Mouse (Mus musculus) natural killer cell, adult 2 months (primary cell): ENCODE measurements around the gene Snip1.

ENCODE experiments used
- DNase-seq, 2 experiments: peaks; one replicate each; pipeline ENCODE4 v3.0.0; 2022; ENCODE audit warnings: low spot score in 2 of 2

Snip1 gene

DNA sequence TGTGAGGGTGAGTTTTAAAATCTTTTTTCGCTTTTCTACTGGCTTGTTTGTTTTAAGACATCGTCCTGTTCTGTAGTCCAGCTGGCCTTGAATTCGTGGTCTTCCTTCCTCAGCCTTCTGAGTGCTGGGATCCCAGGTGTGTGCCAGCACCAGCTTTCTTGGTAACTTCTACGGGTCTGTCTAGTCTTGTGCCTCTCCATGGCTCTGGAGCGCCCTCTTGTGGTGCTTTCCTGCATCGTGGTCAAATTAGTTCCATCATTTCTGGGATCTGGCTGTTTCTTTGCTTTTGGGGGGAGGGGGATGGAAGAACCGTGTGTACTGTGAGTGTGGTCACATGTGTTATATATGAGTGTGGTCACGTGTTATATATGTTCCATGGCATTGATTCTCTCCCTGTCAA is 33.0 kb downstream of the Snip1 start:
- DNase-seq, result peak; percentile 68 to 81

DNA sequence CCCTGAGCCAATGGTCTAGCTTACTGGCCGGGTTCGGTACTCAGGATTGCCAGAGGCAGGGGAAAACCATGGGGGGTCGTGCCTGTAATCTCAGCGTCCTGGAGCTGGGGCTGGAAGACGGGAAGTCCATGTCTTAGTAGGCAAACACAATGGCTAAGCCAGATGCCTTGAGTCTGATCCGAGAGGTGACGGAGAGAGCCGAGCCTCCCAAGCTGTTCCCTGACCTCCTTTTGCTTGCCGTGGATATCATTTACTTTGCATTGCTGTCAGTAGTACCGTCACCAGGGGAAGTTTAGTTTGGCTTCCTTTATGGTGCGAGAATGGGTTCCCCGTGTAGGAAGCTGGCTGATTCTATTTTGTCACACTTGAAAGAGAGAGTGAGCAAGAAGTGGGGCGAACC is 34.9 kb downstream of the Snip1 start:
- no peak for DNase-seq

DNA sequence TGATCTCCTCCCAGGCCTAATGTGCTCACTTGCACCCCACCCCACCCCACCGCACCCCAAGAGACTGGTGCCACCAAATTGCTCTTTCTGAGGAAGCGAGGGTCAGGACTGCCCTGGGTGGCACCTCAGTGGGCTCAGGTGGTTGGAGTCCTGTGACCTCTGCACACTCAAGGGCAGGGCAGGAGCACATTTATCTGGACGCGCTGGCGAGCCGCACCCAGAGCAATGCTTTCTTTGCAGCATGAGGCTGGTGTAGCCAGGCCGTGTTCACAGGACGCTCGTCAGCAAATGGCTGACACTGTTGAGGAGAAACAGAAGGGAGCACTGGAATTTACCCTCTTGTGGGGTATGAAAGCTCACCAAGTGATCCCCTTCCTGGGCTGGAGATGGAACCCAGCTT is 38.9 kb downstream of the Snip1 start:
- DNase-seq, result no peak

DNA sequence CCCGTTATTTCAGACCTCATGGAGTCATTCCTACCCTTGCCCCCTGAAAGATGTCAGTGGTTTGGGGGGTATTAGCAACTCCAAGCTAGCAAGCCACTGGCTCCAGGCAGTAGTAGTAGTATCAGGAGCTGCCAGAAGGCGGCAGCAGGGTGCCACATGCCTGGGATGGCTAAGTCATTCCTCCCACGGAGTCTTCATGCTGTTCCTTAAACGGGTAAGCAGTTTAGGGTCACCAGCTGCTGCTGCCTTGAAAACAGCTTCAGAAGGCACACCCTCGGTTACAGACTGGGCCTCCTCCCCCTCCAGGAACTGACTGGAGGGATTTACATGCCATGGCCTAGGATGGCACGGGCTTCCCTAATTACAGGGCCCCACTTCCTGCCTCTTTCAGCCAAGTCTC is 48.2 kb downstream of the Snip1 start:
- DNase-seq, result peak; percentile 66 to 76

DNA sequence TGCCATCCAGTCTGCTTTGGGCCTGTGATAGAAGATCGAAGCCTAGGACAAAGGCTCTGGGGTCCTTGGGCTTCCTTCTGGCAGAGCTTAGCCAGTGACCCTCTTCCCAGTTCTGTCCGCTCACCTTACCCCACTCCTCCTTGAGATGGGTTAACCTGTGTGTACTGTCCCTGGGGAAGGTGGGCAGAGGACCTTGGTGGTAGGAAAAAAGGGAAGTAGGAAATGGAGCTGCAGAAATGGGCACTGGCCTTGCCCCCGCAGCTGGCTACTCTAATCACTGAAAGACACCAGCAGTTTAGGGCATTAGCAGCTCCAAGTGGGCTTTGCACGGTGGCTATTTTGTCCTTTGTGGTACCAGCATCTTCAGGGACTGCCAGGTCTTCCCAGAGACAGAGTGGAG is 48.6 kb downstream of the Snip1 start:
- no peak for DNase-seq

DNA sequence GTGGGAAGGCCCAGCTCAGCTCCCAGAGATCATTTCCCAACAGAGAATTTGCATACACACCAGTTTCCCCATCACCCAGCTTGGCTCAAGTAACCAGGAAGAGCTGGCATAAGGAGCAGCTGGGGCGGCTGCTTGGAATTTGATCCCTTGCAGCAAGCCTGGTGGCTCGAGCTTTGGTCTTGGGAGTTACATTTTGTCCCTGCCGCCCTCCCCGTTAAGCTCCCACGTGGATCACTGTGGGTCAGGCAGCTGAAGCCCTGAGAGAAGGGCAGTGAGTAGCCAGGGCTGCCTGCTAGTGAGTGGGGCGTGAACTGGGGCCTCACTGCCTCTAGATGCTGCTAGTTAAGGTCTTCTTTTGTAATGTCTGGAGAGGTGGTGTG is 49.2 kb downstream of the Snip1 start:
- no peak for DNase-seq

DNA sequence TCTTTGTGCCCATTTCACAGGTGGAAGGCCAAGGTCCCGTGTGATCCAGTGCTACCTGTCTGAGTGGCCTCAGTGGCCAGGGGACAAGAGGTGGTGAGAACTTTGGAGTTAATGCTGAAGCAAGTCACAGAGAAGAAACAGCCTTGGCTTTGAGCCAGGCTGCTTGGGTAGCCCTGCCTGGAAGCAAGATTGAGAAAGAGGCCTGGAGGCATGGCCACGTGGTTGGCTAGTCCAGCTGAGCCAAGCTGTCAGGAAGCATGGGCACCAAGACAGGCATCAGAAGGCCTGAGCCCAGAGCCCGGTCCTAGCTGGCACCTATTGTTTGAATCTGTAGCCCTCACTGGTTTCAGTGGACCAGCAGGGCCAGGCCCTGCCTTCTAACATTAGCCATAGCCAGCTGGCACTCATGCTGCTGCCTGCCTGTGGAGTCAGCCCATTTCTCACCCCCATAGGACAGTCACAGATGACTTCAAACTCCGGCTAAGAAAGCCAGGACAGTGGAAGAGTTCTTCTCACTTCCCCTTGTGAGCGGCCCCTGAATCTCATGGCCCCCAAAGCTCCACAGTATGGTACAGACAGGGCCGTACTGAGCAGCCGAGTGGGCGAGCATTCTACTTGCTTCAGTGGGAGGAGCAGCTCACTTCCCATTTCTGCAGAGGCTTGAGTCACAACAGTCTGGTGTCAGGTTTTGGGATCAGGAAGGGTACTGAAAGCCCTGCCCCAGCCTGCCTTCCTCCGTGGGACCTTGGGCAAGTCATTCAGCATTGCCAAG is 49.8 kb downstream of the Snip1 start:
- DNase-seq, result peak; percentile 28 to 71

DNA sequence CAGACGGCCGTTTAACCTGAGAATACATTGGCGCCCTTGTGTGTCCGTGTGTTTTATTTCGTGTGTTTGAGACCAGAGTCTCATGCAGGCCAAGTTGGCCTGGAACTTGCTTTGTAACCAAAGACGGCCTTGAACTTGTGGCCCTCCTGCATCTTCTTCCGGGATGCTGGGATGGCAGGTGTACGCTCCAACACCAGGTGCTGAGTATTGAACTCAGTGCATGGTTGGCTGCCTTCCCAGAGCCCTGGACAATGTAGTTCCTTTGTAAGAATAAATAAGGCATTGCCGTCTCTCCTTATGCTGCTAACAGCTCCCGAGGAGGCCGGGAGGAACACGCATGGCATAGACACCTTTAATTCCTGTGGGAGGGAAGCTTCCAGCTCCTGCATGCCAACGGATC is 50.5 kb downstream of the Snip1 start:
- no peak for DNase-seq

DNA sequence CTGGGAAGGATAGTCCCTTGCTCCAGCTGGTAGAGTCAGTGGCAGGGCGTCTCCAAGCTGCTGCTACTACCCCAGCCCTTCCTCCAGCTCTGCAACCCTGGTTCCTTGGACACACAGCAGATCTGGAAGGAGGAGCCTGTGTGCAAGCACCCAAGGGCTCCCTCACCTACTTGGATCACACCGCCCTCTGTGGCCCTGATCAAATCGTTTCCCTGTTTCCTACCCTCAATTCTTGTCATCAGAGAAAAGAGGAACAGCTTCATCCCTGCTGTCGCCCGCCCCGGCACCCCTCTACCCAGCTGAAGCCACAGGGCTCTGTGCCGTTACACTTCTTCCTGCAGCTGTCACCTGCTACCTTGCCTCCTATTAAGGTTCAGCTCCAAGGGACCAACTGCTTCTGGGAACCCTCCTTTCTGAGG is 51.4 kb downstream of the Snip1 start:
- peak; percentile 31 to 58 for DNase-seq

DNA sequence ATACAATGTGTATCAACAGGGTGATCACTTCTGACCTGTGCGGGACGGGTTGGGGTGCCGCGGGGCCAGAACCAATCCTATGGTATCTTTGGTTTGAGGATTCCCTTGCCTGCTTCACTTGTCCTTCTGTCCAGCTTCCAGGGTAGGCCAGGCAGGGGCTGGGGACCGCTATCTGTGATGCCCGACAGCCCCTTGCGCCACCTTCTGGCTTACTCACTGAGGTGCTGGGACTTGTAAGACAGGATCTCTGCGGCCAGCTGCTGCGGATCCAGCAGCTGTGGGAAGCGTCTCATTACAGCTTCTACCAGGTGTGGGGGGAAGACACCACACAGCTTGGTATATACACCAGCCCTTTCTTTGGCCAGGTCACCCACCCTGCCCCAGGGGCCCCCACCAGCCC is 52.6 kb downstream of the Snip1 start:
- peak in 1 of 2 experiments; percentile 10 for DNase-seq

DNA sequence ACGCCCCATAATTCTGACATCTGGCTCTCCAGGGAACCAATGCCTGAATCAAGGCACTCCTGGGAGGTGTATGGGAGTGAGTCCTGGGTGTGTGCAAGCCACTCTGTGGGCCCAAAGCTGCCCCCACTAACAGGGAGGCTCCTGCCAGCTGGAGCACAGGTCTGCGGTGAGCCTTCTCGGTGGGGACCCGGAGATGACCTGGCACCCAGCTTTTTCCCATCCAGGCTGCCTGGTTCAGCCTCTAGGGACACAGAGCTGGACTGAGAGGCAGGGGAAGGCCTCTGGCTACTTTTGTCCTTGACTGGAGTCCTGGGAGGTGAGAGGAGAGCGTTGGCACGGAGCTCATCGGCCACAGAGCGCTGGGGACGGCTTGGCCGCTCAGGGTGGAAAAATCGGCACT is 53.2 kb downstream of the Snip1 start:
- DNase-seq, result no peak

DNA sequence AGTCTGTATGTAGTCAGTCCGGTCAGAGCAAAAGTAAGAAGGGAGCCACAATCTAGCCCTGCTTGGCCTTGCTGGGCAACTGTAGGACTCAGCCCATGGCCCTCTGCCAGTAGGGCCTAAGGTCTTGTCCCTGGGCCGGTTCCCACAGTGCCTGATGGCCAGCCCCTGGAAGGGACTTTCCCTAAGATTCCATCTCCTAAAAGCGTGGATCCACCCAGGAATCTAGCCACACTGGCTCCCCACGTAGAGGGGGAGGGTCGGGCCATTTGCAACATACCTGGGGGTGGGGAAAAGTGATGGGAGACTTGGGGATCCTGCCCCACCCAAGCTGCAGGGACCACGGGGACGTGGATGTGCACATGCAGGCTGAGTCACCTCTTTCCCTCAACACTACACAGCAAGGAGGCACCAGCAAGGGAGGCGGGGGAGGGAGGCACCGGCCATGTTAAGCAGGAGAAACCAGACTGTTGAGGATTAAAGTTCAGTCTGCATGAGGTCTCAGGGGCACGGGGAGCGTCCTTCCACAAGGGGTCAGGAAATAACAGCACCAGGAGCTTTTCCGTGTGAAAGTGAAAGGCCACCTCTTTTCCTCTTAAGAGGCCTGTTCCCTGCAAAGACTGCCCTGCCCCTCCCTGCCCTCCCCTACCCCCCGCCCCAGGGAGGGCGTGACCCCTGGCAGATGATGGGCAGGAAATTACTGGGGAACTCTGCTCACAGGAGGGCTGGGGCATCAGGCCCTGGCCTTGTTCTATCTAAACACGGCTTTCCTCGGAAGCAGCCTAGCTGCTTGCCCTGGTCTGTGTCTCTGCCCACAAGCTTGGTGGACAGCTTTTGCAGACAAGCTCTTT is 56.2 kb downstream of the Snip1 start:
- DNase-seq, result peak; percentile 44 to 48

DNA sequence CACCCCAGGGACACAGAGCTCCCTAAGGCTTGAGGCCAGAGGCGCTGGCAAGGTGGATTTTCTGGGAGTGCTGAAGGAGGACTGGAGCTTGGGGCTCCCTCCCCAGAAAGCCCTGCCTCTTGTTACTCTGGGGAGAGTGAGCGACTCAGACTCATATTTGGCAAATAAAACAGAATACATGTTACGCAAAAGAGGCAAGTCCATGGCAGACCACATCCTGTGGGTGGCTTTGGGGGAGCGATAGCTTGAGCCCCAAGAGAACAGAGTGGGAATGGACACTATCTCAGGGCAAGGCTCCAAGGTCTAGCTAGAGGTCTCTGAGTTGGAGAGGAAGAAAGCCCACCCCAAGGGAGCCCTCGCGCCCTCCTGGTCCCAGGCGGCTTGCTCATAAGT is 56.8 kb downstream of the Snip1 start:
- peak; percentile 74 to 85 for DNase-seq
